Mouse (Mus musculus) heart, postnatal 0 days (tissue): ENCODE measurements around the gene Slc25a21. TPM values are rescaled to one million over a fixed set of nuclear protein-coding genes. Genes with fewer than 3 reads are reported as not detected.

Experiments used
- ATAC-seq: fragments of 200-750 bp; cut with Nextera tagmentation; 2 replicates; pipeline ENCODE4 v1.8.0; 2017; ENCODE audit warnings: low read depth, moderate number of reproducible peaks, moderate library complexity; ENCODE audit not compliant: insufficient read depth
- DNase-seq: peaks from one replicate; pipeline ENCODE4 v3.0.0-alpha.2; 2016; ENCODE audit warnings: low spot score
- H3K27ac ChIP-seq: fragments of 300-500 bp; sonication (generic); 2 replicates; pipeline ENCODE4 v1.5.1; 2014; ENCODE audit warnings: low read depth, mild to moderate bottlenecking
- H3K27me3 ChIP-seq: fragments of 300-500 bp; sonication (generic); 2 replicates; pipeline ENCODE4 v1.6.1; 2014; ENCODE audit warnings: low read length, mixed read lengths; ENCODE audit not compliant: control insufficient read depth, insufficient read depth
- H3K36me3 ChIP-seq: fragments of 300-500 bp; sonication (generic); replicated peaks from 2 replicates; pipeline ENCODE4 v1.6.1; 2014; ENCODE audit warnings: low read length, mixed read lengths; ENCODE audit not compliant: control insufficient read depth, insufficient read depth
- H3K4me1 ChIP-seq: fragments of 300-500 bp; sonication (generic); 2 replicates; pipeline ENCODE4 v1.6.1; 2014; ENCODE audit warnings: antibody characterized with exemption; ENCODE audit not compliant: control insufficient read depth, insufficient read depth
- H3K4me2 ChIP-seq: fragments of 300-500 bp; sonication (generic); 2 replicates; pipeline ENCODE4 v1.6.1; 2014; ENCODE audit warnings: low read depth, mild to moderate bottlenecking, low read length, moderate library complexity
- H3K4me3 ChIP-seq: fragments of 300-500 bp; sonication (generic); 2 replicates; pipeline ENCODE4 v1.5.1; 2014; ENCODE audit warnings: low read depth, low read length
- H3K9ac ChIP-seq: fragments of 300-500 bp; sonication (generic); replicated peaks from 2 replicates; pipeline ENCODE4 v1.6.1; 2014; ENCODE audit warnings: low read depth, low read length, mixed read lengths
- H3K9me3 ChIP-seq: fragments of 300-500 bp; sonication (generic); replicated peaks from 2 replicates; pipeline ENCODE4 v1.6.1; 2016; ENCODE audit warnings: low read length; ENCODE audit not compliant: control insufficient read depth
- CTCF ChIP-seq: IDR thresholded peaks from 2 replicates; pipeline ENCODE4 v1.5.1; 2016; ENCODE audit warnings: antibody characterized with exemption, control low read depth, low read depth
- EP300 ChIP-seq: IDR thresholded peaks from 2 replicates; pipeline ENCODE4 v1.6.1; 2016; ENCODE audit warnings: antibody characterized with exemption, low read depth
- WGBS: fragments of 180-500 bp; shearing (Covaris S2); extraction: QIAGEN DNeasy Blood & Tissue Kit; methylation state at CpG from one replicate; pipeline ENCODE4 v1.1.7; 2014; 5-methylcytosine and 5-hydroxymethylcytosine counted together
- polyA plus RNA-seq: library from polyadenylated mRNA; unstranded; fragments of >200 nt; fragmentation: Nextera tagmentation; extraction: Ambion mirVana; gene quantifications from 2 replicates; pipeline ENCODE4 v1.2.1, GENCODE M21; 2015
- total RNA-seq: library from RNA; depleted of rRNA; stranded (reverse); fragments of >200 nt; gene quantifications from 2 replicates; pipeline ENCODE4 v1.2.3, GENCODE M21; 2014; ENCODE audit warnings: low replicate concordance

The Slc25a21 gene
- total and polyA plus RNA-seq, 2 experiments from 2014 or later = 0.31 TPM; not detected in 1

DNA sequence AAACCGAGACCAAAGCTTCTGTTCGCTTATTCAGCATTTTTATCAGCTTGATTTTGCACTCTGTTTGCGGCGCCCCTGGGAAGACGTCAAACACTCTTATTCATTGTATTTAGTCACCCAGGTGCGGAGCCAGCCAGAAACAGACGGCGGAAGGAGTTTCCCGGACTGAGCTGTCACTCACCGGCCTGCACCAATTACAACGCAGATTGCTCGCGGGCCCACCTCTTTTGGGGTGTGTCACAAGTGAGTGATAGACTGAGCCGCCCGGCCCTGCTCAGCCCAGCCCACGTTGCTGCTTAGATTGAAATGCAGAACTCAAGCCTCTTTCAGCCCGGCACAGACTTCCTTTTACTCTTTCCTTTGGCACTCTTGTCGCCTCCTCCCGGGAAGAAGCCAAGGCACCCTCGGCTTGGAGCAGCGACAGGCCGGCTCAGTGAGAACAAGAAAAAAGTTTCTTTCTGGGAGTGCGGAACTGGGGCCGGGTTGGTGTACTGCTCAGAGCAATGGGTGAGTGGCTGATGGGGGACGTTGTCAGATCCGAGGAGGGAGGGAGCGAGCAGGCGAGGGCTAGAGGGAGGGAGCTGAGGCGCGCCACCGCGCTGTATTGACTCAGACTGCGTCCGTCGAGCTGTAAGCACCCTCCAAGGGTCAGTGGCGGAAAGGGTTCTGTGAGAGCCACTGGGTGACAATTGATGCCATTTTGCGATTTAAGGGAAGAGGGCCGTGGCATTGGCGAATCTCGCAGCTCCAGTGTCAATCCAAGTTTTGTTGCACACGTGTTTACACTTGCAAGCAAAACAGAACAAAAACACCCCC is 501.7 kb downstream of the Slc25a21 start:
- under 1% methylated on average over 41 of the region's 41 CpGs for whole genome bisulfite sequencing
- ATAC-seq = peak; percentile 91
- peak overlapping the region; percentile 55 for H3K4me2 ChIP-seq

GRCm38 (mm10) chr12:56694936-56695335 is 502.3 kb downstream of the Slc25a21 start:
- ATAC-seq = no peak
- H3K4me2 ChIP-seq = peak overlapping the region; percentile 55; the same call in 1 of the 2 replicates
- DNase-seq = no peak
- H3K9ac ChIP-seq = no peak overlapping the region
- H3K27me3 ChIP-seq = peaks cover 99% of the 10 kb centered on the region
- H3K4me3 ChIP-seq = peak overlapping the region; percentile 37
- WGBS = 2% methylated on average over 11 of the region's 11 CpGs
- H3K9me3 ChIP-seq = no peaks in the 10 kb centered on the region
- no peak for TF ChIP-seq CTCF
- no peak for TF ChIP-seq EP300
- no peaks in the 10 kb centered on the region for H3K36me3 ChIP-seq
- H3K4me1 ChIP-seq = peaks cover 3% of the 10 kb centered on the region; the same call in 1 of the 2 replicates
- no peak overlapping the region for H3K27ac ChIP-seq

More for the DNA sequence above, 501.7 kb downstream of the Slc25a21 start:
- peak overlapping the region; percentile 37 for H3K4me3 ChIP-seq
- H3K27me3 ChIP-seq = peaks cover 99% of the 10 kb centered on the region
- TF ChIP-seq EP300 (no peak), CTCF (no peak)
- H3K27ac ChIP-seq = no peak overlapping the region
- H3K9ac ChIP-seq = no peak overlapping the region
- peak; percentile 43 for DNase-seq
- H3K4me1 ChIP-seq = peaks cover 3% of the 10 kb centered on the region; the same call in 1 of the 2 replicates
- H3K36me3 ChIP-seq = no peaks in the 10 kb centered on the region
- H3K9me3 ChIP-seq = no peaks in the 10 kb centered on the region

DNA sequence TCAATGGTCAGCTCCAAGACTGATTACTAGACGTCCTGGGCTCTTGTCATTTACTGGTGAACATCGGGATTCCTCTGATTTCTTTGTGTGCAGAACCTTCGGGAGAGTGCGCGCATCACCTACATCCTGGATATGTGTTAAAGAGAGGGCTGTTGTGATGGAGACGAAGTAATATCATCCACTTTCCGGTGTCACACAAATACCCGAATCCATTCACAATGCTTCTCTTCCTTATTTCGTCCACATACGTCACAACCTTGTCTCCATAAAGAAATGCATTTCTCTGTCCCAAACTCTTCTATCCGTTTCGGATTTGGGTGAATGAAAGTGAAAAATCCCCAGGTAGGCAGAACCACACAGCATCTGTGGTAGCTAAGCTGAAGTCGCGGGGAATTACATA is 502.9 kb downstream of the Slc25a21 start:
- H3K4me2 ChIP-seq = no peak overlapping the region
- no peaks in the 10 kb centered on the region for H3K9me3 ChIP-seq
- peaks cover 3% of the 10 kb centered on the region; the same call in 1 of the 2 replicates for H3K4me1 ChIP-seq
- H3K9ac ChIP-seq = no peak overlapping the region
- no peak for DNase-seq
- WGBS = 4% methylated on average over 14 of the region's 14 CpGs
- TF ChIP-seq CTCF (no peak), EP300 (no peak)
- H3K27me3 ChIP-seq = peaks cover 99% of the 10 kb centered on the region
- no peaks in the 10 kb centered on the region for H3K36me3 ChIP-seq
- H3K27ac ChIP-seq = no peak overlapping the region
- H3K4me3 ChIP-seq = no peak overlapping the region
- ATAC-seq = no peak

DNA sequence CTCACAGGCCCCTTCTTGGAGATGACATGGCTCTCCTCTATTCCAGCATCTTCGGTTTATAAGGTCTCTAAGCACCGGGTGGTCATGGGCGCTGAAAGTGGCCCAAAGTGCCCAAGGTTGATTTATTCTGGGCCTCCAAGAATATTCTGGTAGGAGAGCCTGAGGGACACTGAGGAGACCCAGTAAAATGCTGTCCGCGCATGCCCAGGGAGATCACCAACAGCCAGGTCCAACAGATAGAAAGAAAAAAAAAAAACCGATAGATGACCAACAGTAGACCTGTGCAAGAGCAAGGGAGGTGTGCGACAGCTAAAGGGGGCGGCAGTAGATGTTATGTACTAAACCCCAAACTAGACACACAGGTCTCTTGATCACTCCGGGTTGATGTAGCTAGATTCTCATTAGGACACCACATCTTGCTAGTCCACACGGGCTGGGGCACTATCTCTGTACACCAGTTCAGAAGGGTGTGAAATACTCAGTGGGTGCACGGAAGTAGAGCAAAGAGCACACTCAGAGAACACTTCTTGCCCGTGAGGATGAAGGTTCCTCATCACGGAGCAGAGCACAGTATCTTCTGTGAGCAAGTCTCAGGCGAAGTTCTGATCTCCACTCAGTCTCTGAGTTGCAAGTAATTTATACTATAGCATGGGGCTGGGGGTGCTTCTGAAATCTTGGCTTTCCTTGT is 503.7 kb downstream of the Slc25a21 start:
- peaks cover 3% of the 10 kb centered on the region; the same call in 1 of the 2 replicates for H3K4me1 ChIP-seq
- H3K9ac ChIP-seq = no peak overlapping the region
- no peaks in the 10 kb centered on the region for H3K36me3 ChIP-seq
- H3K4me2 ChIP-seq = no peak overlapping the region
- DNase-seq = no peak
- TF ChIP-seq EP300 (no peak), CTCF (no peak)
- no peaks in the 10 kb centered on the region for H3K9me3 ChIP-seq
- peaks cover 100% of the 10 kb centered on the region for H3K27me3 ChIP-seq
- ATAC-seq = no peak
- 8% methylated on average over 14 of the region's 14 CpGs for WGBS
- H3K4me3 ChIP-seq = no peak overlapping the region
- H3K27ac ChIP-seq = no peak overlapping the region

- ATAC-seq (no peak), DNase-seq (no peak)
- no peak overlapping the region for H3K9ac ChIP-seq
- no peaks in the 10 kb centered on the region for H3K9me3 ChIP-seq
- no peak overlapping the region for H3K27ac ChIP-seq
- no peak overlapping the region for H3K4me3 ChIP-seq
- 6% methylated on average over 19 of the region's 19 CpGs for WGBS
- TF ChIP-seq CTCF = no peak
- no peak for TF ChIP-seq EP300
- H3K4me2 ChIP-seq = no peak overlapping the region
- peaks cover 100% of the 10 kb centered on the region for H3K27me3 ChIP-seq
- peaks cover 3% of the 10 kb centered on the region; the same call in 1 of the 2 replicates for H3K4me1 ChIP-seq
- no peaks in the 10 kb centered on the region for H3K36me3 ChIP-seq
These were observed 504.7 kb downstream of the Slc25a21 start for GRCm38 (mm10) chr12:56692536-56692935.
